Mouse (Mus musculus) 3134 (cell line): ENCODE measurements around the gene Nck2.

Source experiments
- DNase-seq: peaks from one replicate; pipeline ENCODE4 v3.0.0-alpha.2; 2011; ENCODE audit warnings: low spot score; ENCODE audit not compliant: insufficient read length; ENCODE audit errors: extremely low read depth

The Nck2 gene

GRCm38 (mm10) chr1:43465957-43466624 lies 21.7 kb downstream of the Nck2 start:
- DNase-seq: no peak

- DNase-seq: no peak
Observed at GRCm38 (mm10) chr1:43467656-43468055, 23.3 kb downstream of the Nck2 start.

- no peak for DNase-seq
Observed at GRCm38 (mm10) chr1:43468207-43468606, 23.8 kb downstream of the Nck2 start.

- DNase-seq: no peak
Observed at GRCm38 (mm10) chr1:43468978-43469377, 24.6 kb downstream of the Nck2 start.

- no peak for DNase-seq
Observed at GRCm38 (mm10) chr1:43470421-43471179, 26.2 kb downstream of the Nck2 start.

- DNase-seq: no peak
Observed at GRCm38 (mm10) chr1:43471180-43472045, 27.0 kb downstream of the Nck2 start.

GRCm38 (mm10) chr1:43472046-43472649 lies 27.8 kb downstream of the Nck2 start:
- DNase-seq: no peak

GRCm38 (mm10) chr1:43473734-43474534 lies 29.6 kb downstream of the Nck2 start:
- DNase-seq: no peak

- peak; percentile 68 for DNase-seq
Observed at GRCm38 (mm10) chr1:43474535-43475409, 30.4 kb downstream of the Nck2 start.

- no peak for DNase-seq
Observed at GRCm38 (mm10) chr1:43477954-43478353, 33.6 kb downstream of the Nck2 start.

- no peak for DNase-seq
Observed at GRCm38 (mm10) chr1:43485204-43485603, 40.8 kb downstream of the Nck2 start.

GRCm38 (mm10) chr1:43486500-43486899 lies 42.1 kb downstream of the Nck2 start:
- no peak for DNase-seq

GRCm38 (mm10) chr1:43486956-43487722 lies 42.8 kb downstream of the Nck2 start:
- no peak for DNase-seq

- DNase-seq: no peak
Observed at GRCm38 (mm10) chr1:43489311-43489710, 44.9 kb downstream of the Nck2 start.

- no peak for DNase-seq
Observed at GRCm38 (mm10) chr1:43491506-43492269, 47.3 kb downstream of the Nck2 start.

- DNase-seq: no peak
Observed at GRCm38 (mm10) chr1:43492803-43493437, 48.5 kb downstream of the Nck2 start.

GRCm38 (mm10) chr1:43496051-43496450 lies 51.7 kb downstream of the Nck2 start:
- no peak for DNase-seq
